8 mouse cellular contexts compared by ENCODE assay signal in the genomic region with DNA sequence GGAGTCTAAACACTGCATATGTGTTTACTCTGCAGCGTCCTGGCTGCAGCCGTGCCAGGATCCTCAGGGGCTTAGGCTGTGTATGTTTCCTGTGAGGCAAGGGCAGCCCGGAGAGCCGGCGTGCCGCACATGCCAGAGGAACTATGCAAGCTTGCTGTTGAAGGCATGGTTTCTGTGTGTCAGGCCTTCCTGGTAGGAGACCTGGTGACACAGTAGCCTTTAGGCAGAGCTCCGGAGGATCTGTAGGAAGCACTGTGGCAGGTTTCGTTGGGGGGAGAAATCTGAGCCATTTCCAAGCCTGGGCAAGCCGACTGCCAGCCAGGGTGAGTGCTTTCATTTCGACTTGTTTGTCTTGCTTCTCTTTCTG. TPM values are rescaled to one million over a fixed set of nuclear protein-coding genes. Genes with fewer than 3 reads are reported as not detected.
DNase-seq lines count a peak whose midpoint lies in the region; ATAC-seq and TF ChIP-seq lines count a peak whose summit lies in the region.

No protein-coding gene starts in this region.

- intact Hi-C loops in gastrocnemius, postnatal 14 days (cut with DNase I; ENCODE audit: low total_unique reads) = loop anchor here (5.0 kb wide), 1 partner anchor 90 kb away; no protein-coding TSS in a partner anchor

- no peaks in the 10 kb centered on the region for H3K9me3 ChIP-seq in midbrain, embryonic 11.5 days (ENCODE audit: control insufficient read depth, low read length)
- H3K9me3 ChIP-seq in midbrain, embryonic 16.5 days (replicated peaks; ENCODE audit: control insufficient read depth, low read length, poor library complexity, severe bottlenecking) = no peaks in the 10 kb centered on the region
- no peaks in the 10 kb centered on the region for H3K9me3 ChIP-seq in forebrain, embryonic 14.5 days (replicated peaks; ENCODE audit: control insufficient read depth, low read length)

- ATAC-seq in midbrain, embryonic 11.5 days (ENCODE audit: low FRiP score) = no peak
- ATAC-seq in midbrain, embryonic 16.5 days = no peak
- no peak for ATAC-seq in forebrain, embryonic 14.5 days

- no peak for TF ChIP-seq POLR2A in myocyte (IDR thresholded peaks at IDR 0.05; ENCODE audit: insufficient read length, low read depth)

- H3K27ac ChIP-seq in midbrain, embryonic 11.5 days (ENCODE audit: low read depth, low read length) = no peak overlapping the region
- H3K27ac ChIP-seq in midbrain, embryonic 16.5 days (ENCODE audit: low read length) = no peak overlapping the region
- no peak overlapping the region for H3K27ac ChIP-seq in forebrain, embryonic 14.5 days (ENCODE audit: low read depth, low read length)

- DNase-seq in midbrain, embryonic 11.5 days (ENCODE audit: low spot score, missing footprints) = peak; percentile 81
- peak; percentile 39 for DNase-seq in gastrocnemius, postnatal 14 days
- peak; percentile 37 for DNase-seq in kidney, adult 9 months
- DNase-seq in cerebellum, postnatal 36 days = no peak
- DNase-seq in retina, postnatal 1 day = no peak
- DNase-seq in forebrain, embryonic 14.5 days (ENCODE audit: low spot score) = no peak

- H3K79me2 ChIP-seq in myocyte (ENCODE audit: control insufficient read depth, insufficient read depth) = peaks cover 73% of the 10 kb centered on the region

- H3K4me2 ChIP-seq in midbrain, embryonic 11.5 days = no peak overlapping the region
- H3K4me2 ChIP-seq in midbrain, embryonic 16.5 days (ENCODE audit: low read length) = no peak overlapping the region
- peak overlapping the region; percentile 49 for H3K4me2 ChIP-seq in myocyte (ENCODE audit: low read depth)
- H3K4me2 ChIP-seq in forebrain, embryonic 14.5 days (ENCODE audit: low read length) = no peak overlapping the region

- no peak overlapping the region for H3ac ChIP-seq in myocyte (ENCODE audit: control insufficient read depth, insufficient read length)

- WGBS in midbrain, embryonic 11.5 days = 77% methylated on average over 10 of the region's 10 CpGs
- WGBS in midbrain, embryonic 16.5 days = 82% methylated on average over 10 of the region's 10 CpGs
- 85% methylated on average over 10 of the region's 10 CpGs for WGBS in forebrain, embryonic 14.5 days

- H3K27me3 ChIP-seq in midbrain, embryonic 11.5 days (ENCODE audit: control insufficient read depth, insufficient read depth, low read length) = no peaks in the 10 kb centered on the region
- no peaks in the 10 kb centered on the region for H3K27me3 ChIP-seq in midbrain, embryonic 16.5 days (ENCODE audit: control insufficient read depth, insufficient read depth, low read depth, low read length)
- no peaks in the 10 kb centered on the region for H3K27me3 ChIP-seq in myocyte (ENCODE audit: control insufficient read depth, insufficient read depth, insufficient read length)
- H3K27me3 ChIP-seq in forebrain, embryonic 14.5 days (replicated peaks; ENCODE audit: control insufficient read depth, insufficient read depth, low read length) = no peaks in the 10 kb centered on the region

- H3K4me1 ChIP-seq in midbrain, embryonic 11.5 days (ENCODE audit: control insufficient read depth, insufficient read depth, low read length) = no peaks in the 10 kb centered on the region
- no peaks in the 10 kb centered on the region for H3K4me1 ChIP-seq in midbrain, embryonic 16.5 days (ENCODE audit: control insufficient read depth, insufficient read depth, low read length)
- no peaks in the 10 kb centered on the region for H3K4me1 ChIP-seq in forebrain, embryonic 14.5 days (ENCODE audit: control insufficient read depth, insufficient read depth, low read length)

- no peak overlapping the region for H3K9ac ChIP-seq in midbrain, embryonic 11.5 days (ENCODE audit: low read length)
- no peak overlapping the region for H3K9ac ChIP-seq in midbrain, embryonic 16.5 days (ENCODE audit: low read depth, low read length)
- H3K9ac ChIP-seq in forebrain, embryonic 14.5 days (ENCODE audit: low read length) = no peak overlapping the region

- H3K4me3 ChIP-seq in midbrain, embryonic 11.5 days (ENCODE audit: low read depth, low read length) = no peak overlapping the region
- H3K4me3 ChIP-seq in midbrain, embryonic 16.5 days (ENCODE audit: low read depth, low read length) = no peak overlapping the region
- H3K4me3 ChIP-seq in myocyte = peak overlapping the region; percentile 3
- H3K4me3 ChIP-seq in forebrain, embryonic 14.5 days (ENCODE audit: low read depth, low read length) = no peak overlapping the region

- no peaks in the 10 kb centered on the region for H3K36me3 ChIP-seq in midbrain, embryonic 11.5 days (ENCODE audit: control insufficient read depth, insufficient read depth, low read length)
- H3K36me3 ChIP-seq in midbrain, embryonic 16.5 days (ENCODE audit: control insufficient read depth, insufficient read depth, low read length) = no peaks in the 10 kb centered on the region
- H3K36me3 ChIP-seq in myocyte (ENCODE audit: control insufficient read depth, insufficient read depth) = peaks cover 28% of the 10 kb centered on the region
- no peaks in the 10 kb centered on the region for H3K36me3 ChIP-seq in forebrain, embryonic 14.5 days (ENCODE audit: control insufficient read depth, insufficient read depth, low read length)

TF ChIP-seq in myocyte, 11 proteins besides CTCF, POLR2A, EP300 and RAD21:
- TF ChIP-seq POLR2AphosphoS2 (IDR thresholded peaks at IDR 0.05; ENCODE audit: insufficient read length, low read depth) (no peak), E2F4 (IDR thresholded peaks at IDR 0.05; ENCODE audit: insufficient read depth) (no peak), CEBPB (IDR thresholded peaks at IDR 0.05; ENCODE audit: insufficient read depth, poor library complexity, severe bottlenecking) (no peak), SRF (IDR thresholded peaks at IDR 0.05; ENCODE audit: control insufficient read depth, insufficient read length, low read depth) (no peak), MAX (IDR thresholded peaks at IDR 0.05; ENCODE audit: low read depth) (no peak), REST (IDR thresholded peaks at IDR 0.05; ENCODE audit: insufficient read depth, insufficient read length) (no peak), TCF12 (IDR thresholded peaks at IDR 0.05; ENCODE audit: insufficient read depth, poor library complexity, severe bottlenecking) (no peak)

RNA-seq across cellular contexts. Expression of a gene that starts 12.3 kb away (rescaled TPM):
- 7.5 and 8.3 TPM in 2 replicates for polyA plus RNA-seq in midbrain, embryonic 11.5 days (2014; fragmentation: Nextera tagmentation; extraction: Ambion mirVana)
- polyA plus RNA-seq in midbrain, embryonic 16.5 days (2015; fragmentation: Nextera tagmentation; extraction: Ambion mirVana) = 4.4 and 5.1 TPM in 2 replicates
- 100 to 1,000 TPM; 270 to 292 TPM for total RNA-seq in gastrocnemius, postnatal 14 days (2021)
- 13.7 TPM for polyA plus RNA-seq in myocyte (2012; fragmentation: generic; extraction: Trizol)
- polyA plus RNA-seq in forebrain, embryonic 14.5 days (2014; fragmentation: Nextera tagmentation; extraction: Ambion mirVana) = 4.0 and 5.0 TPM in 2 replicates

Comparison
In these comparisons a context has a peak if more than half of its experiments do, and no peak if none do; other contexts are left out.
1. DNase-seq: peak in midbrain, embryonic 11.5 days (single experiment), gastrocnemius, postnatal 14 days (single experiment) and kidney, adult 9 months (single experiment); none in cerebellum, postnatal 36 days (0 of 2), retina, postnatal 1 day (single experiment) and forebrain, embryonic 14.5 days (single experiment).